ENCODE assay signal across 10 mouse cellular contexts in genomic region chr8:120696401-120697153, GRCm38 (mm10). TPM values are rescaled to one million over a fixed set of nuclear protein-coding genes. Genes with fewer than 3 reads are reported as not detected.
A peak's percentile ranks its signal among the peaks of the same experiment; 100 is the strongest.
DNase-seq lines count a peak whose midpoint lies in the region; ATAC-seq and TF ChIP-seq lines count a peak whose summit lies in the region.
"Had no signal": no experiment of that assay in that cellular context is flagged by ENCODE, and none has a peak within 500 bp of the region (broad histone marks: within the 10 kb centered on the region; RNA-seq: fewer than 3 reads in every experiment).

No protein-coding gene starts in this region.

- in situ Hi-C loops in CH12.LX (cut with MboI; ENCODE audit: low pct_ligation_motif_present, low pct_unique_long_range_greater_than_20kb, low sequenced_read_pairs) = no loop called here

- ATAC-seq in hindbrain, embryonic 12.5 days (ENCODE audit: low FRiP score) = no peak
- no peak for ATAC-seq in heart, embryonic 13.5 days (ENCODE audit: extremely low read depth, insufficient number of reproducible peaks, low FRiP score, low TSS enrichment)
- ATAC-seq: forebrain, embryonic 13.5 days had no signal

- 0 out of 2 replicates have a peak overlapping the region, but pooled peaks have one; percentile 19 for H3K27ac ChIP-seq in hindbrain, embryonic 10.5 days
- H3K27ac ChIP-seq in hindbrain, embryonic 12.5 days = no peak overlapping the region
- no peak overlapping the region for H3K27ac ChIP-seq in CH12.LX (ENCODE audit: insufficient read depth, low read depth)
- H3K27ac ChIP-seq in heart, embryonic 13.5 days (replicated peaks) = peak overlapping the region; percentile 73
- peak overlapping the region; percentile 98 for H3K27ac ChIP-seq in macrophage
- H3K27ac ChIP-seq: forebrain, embryonic 13.5 days; neural tube, embryonic 12.5 days had no signal

- no peaks in the 10 kb centered on the region for H3K79me2 ChIP-seq in CH12.LX (replicated peaks; ENCODE audit: control insufficient read depth, extremely low read depth, insufficient read depth, poor library complexity, severe bottlenecking)
- H3K79me2 ChIP-seq in macrophage (ENCODE audit: inconsistent target) = no peaks in the 10 kb centered on the region

- H3K36me3 ChIP-seq in hindbrain, embryonic 10.5 days = no peaks in the 10 kb centered on the region
- no peaks in the 10 kb centered on the region for H3K36me3 ChIP-seq in hindbrain, embryonic 12.5 days
- H3K36me3 ChIP-seq in CH12.LX (replicated peaks in 1 of 2; ENCODE audit: control insufficient read depth in 1 of 2, insufficient read depth in 1 of 2, low read length in 1 of 2) = no peaks in the 10 kb centered on the region
- H3K36me3 ChIP-seq in heart, embryonic 13.5 days = no peaks in the 10 kb centered on the region
- H3K36me3 ChIP-seq in macrophage (ENCODE audit: inconsistent target) = no peaks in the 10 kb centered on the region
- H3K36me3 ChIP-seq: neural tube, embryonic 12.5 days had no signal

- no peak overlapping the region for H3K4me2 ChIP-seq in hindbrain, embryonic 12.5 days (replicated peaks)
- no peak overlapping the region for H3K4me2 ChIP-seq in CH12.LX (ENCODE audit: insufficient read depth, low read depth, poor library complexity, severe bottlenecking)
- H3K4me2 ChIP-seq in heart, embryonic 13.5 days = no peak overlapping the region
- H3K4me2 ChIP-seq: forebrain, embryonic 13.5 days; neural tube, embryonic 12.5 days had no signal

- 65% methylated on average over 13 of the region's 13 CpGs for WGBS in hindbrain, embryonic 10.5 days
- 50% methylated on average over 13 of the region's 13 CpGs for WGBS in hindbrain, embryonic 12.5 days
- 30% methylated on average over 13 of the region's 13 CpGs for WGBS in heart, embryonic 13.5 days
- WGBS in macrophage (ENCODE audit: missing documents) = 46% methylated on average over 12 of the region's 13 CpGs

- 0 out of 2 replicates have a peak, but pooled peaks cover 3% of the 10 kb centered on the region for H3K9me3 ChIP-seq in hindbrain, embryonic 10.5 days
- 0 out of 2 replicates have a peak, but pooled peaks cover 3% of the 10 kb centered on the region for H3K9me3 ChIP-seq in hindbrain, embryonic 12.5 days (replicated peaks)
- H3K9me3 ChIP-seq in CH12.LX (replicated peaks; ENCODE audit: low read length) = peaks cover 7% of the 10 kb centered on the region
- H3K9me3 ChIP-seq in heart, embryonic 13.5 days = peaks cover 6% of the 10 kb centered on the region; the same call in 1 of the 2 replicates
- H3K9me3 ChIP-seq: forebrain, embryonic 13.5 days; neural tube, embryonic 12.5 days had no signal

- H3K4me1 ChIP-seq in hindbrain, embryonic 10.5 days (replicated peaks) = peaks cover 20% of the 10 kb centered on the region
- peaks cover 6% of the 10 kb centered on the region; the same call in 1 of the 2 replicates for H3K4me1 ChIP-seq in hindbrain, embryonic 12.5 days
- H3K4me1 ChIP-seq in CH12.LX (ENCODE audit: control insufficient read depth in 1 of 2, insufficient read depth in 2 of 2) = peaks cover 5 to 27% of the 10 kb centered on the region in 2 experiments; a peak in 3 of 4 replicates
- H3K4me1 ChIP-seq in heart, embryonic 13.5 days = peaks cover 47% of the 10 kb centered on the region
- H3K4me1 ChIP-seq: neural tube, embryonic 12.5 days had no signal

- no peak for TF ChIP-seq RAD21 in CH12.LX (IDR thresholded peaks at IDR 0.05; ENCODE audit: low read depth, low read length)

- TF ChIP-seq CTCF in CH12.LX (conservative IDR thresholded peaks at IDR 0.05 in 1 of 2, IDR thresholded peaks at IDR 0.05 in 1 of 2; ENCODE audit: low read depth in 2 of 2, low read length in 2 of 2) = no peak

- DNase-seq in hindbrain, embryonic 10.5 days (ENCODE audit: low spot score) = no peak
- no peak for DNase-seq in CH12.LX (ENCODE audit: extremely low read depth)
- no peak for DNase-seq in layer of hippocampus, postnatal 36 days
- DNase-seq in adrenal gland, adult 2 months = no peak
- no peak for DNase-seq in neural tube, embryonic 10.5 days (ENCODE audit: extremely low spot score, low spot score)

- dilution Hi-C loops in CH12.LX (cut with MboI; ENCODE audit: extremely low pct_ligation_motif_present, extremely low pct_unique_long_range_greater_than_20kb, low sequenced_read_pairs) = no loop called here

- no peak overlapping the region for H3K9ac ChIP-seq in hindbrain, embryonic 12.5 days
- H3K9ac ChIP-seq in CH12.LX (ENCODE audit: insufficient read depth, low read depth) = no peak overlapping the region
- H3K9ac ChIP-seq in heart, embryonic 13.5 days = no peak overlapping the region
- H3K9ac ChIP-seq: forebrain, embryonic 13.5 days; neural tube, embryonic 12.5 days had no signal

- no peak overlapping the region for H3K4me3 ChIP-seq in hindbrain, embryonic 10.5 days
- H3K4me3 ChIP-seq in hindbrain, embryonic 12.5 days = no peak overlapping the region
- H3K4me3 ChIP-seq in CH12.LX (replicated peaks in 1 of 3; ENCODE audit: low read depth in 2 of 3, low read length in 2 of 3, poor library complexity in 1 of 3) (no peak overlapping the region), macrophage (ENCODE audit: inconsistent target) (no peak overlapping the region)
- H3K4me3 ChIP-seq in heart, embryonic 13.5 days = no peak overlapping the region
- H3K4me3 ChIP-seq: forebrain, embryonic 13.5 days; neural tube, embryonic 12.5 days had no signal

- TF ChIP-seq EP300 in CH12.LX (IDR thresholded peaks at IDR 0.05; ENCODE audit: low read length) = no peak

- TF ChIP-seq POLR2A in CH12.LX (IDR thresholded peaks at IDR 0.05; ENCODE audit: low read depth, low read length) = no peak

- peaks cover 5% of the 10 kb centered on the region; the same call in 1 of the 2 replicates for H3K27me3 ChIP-seq in hindbrain, embryonic 10.5 days (ENCODE audit: insufficient read depth, poor library complexity, severe bottlenecking)
- no peaks in the 10 kb centered on the region; the same call in 1 of the 2 replicates for H3K27me3 ChIP-seq in hindbrain, embryonic 12.5 days
- peaks cover 25% of the 10 kb centered on the region for H3K27me3 ChIP-seq in CH12.LX (replicated peaks)
- peaks cover 21% of the 10 kb centered on the region; the same call in 1 of the 2 replicates for H3K27me3 ChIP-seq in heart, embryonic 13.5 days (replicated peaks)
- H3K27me3 ChIP-seq: forebrain, embryonic 13.5 days; neural tube, embryonic 12.5 days had no signal

RNA-seq across cellular contexts. Expression of gene Emc8, which starts 28.2 kb away (rescaled TPM):
- polyA plus RNA-seq in hindbrain, embryonic 10.5 days (2016; fragmentation: Nextera tagmentation; extraction: Ambion mirVana) = 312 and 362 TPM in 2 replicates
- 181 and 194 TPM in 2 replicates for polyA plus RNA-seq in hindbrain, embryonic 12.5 days (2016; fragmentation: Nextera tagmentation; extraction: Ambion mirVana)
- total RNA-seq in CH12.LX (2012; rRNA removed) (113 and 133 TPM in 2 replicates), CH12.LX (2014; rRNA removed) (33.4 and 35.3 TPM in 2 replicates)
- polyA plus RNA-seq in CH12.LX (2012; ENCODE audit: insufficient read length, low read depth) (159 and 184 TPM in 2 replicates), macrophage (2018) (30.6 to 41.0 TPM (median 40.7 TPM) in 3 replicates)
- 164 and 174 TPM in 2 replicates for polyA plus RNA-seq in heart, embryonic 13.5 days (2015; fragmentation: Nextera tagmentation; extraction: Ambion mirVana)
- 10 to 100 TPM in 17 of 26 experiments, 1 to 10 TPM in 9; 4.1 to 37.4 (median 12.2) TPM for total RNA-seq in macrophage (2018; cell fraction: chromatin; rRNA removed)
- 10 to 100 TPM; 27.5 to 49.4 (median 37.6) TPM for total RNA-seq in macrophage (2018; cell fraction: cytosol; rRNA removed)
- 10 to 100 TPM in 16 of 26 experiments, 1 to 10 TPM in 10; 5.8 to 26.6 (median 11.3) TPM for total RNA-seq in macrophage (2018; cell fraction: nucleus; rRNA removed)
- 10 to 100 TPM; 64.3 to 71.6 TPM for total RNA-seq in layer of hippocampus, postnatal 36 days (2021)
- 100 to 1,000 TPM in 1 of 2 experiments, 10 to 100 TPM in 1; 73.1 to 136 TPM for total RNA-seq in adrenal gland, adult 2 months (2021)
- polyA plus RNA-seq in adrenal gland, adult 2 months (2012; rRNA removed) = 145 and 176 TPM in 2 replicates

RNA-seq across cellular contexts. Expression of gene Cox4i1, which starts 28.6 kb away (rescaled TPM):
- 921 and 1,059 TPM in 2 replicates for polyA plus RNA-seq in hindbrain, embryonic 10.5 days (2016; fragmentation: Nextera tagmentation; extraction: Ambion mirVana)
- polyA plus RNA-seq in hindbrain, embryonic 12.5 days (2016; fragmentation: Nextera tagmentation; extraction: Ambion mirVana) = 876 and 921 TPM in 2 replicates
- total RNA-seq in CH12.LX (2012; rRNA removed) (890 and 970 TPM in 2 replicates), CH12.LX (2014; rRNA removed) (519 and 596 TPM in 2 replicates)
- polyA plus RNA-seq in CH12.LX (2012; ENCODE audit: insufficient read length, low read depth) (673 and 711 TPM in 2 replicates), macrophage (2018) (521 to 775 TPM (median 707 TPM) in 3 replicates)
- 1,738 and 2,034 TPM in 2 replicates for polyA plus RNA-seq in heart, embryonic 13.5 days (2015; fragmentation: Nextera tagmentation; extraction: Ambion mirVana)
- 100 to 1,000 TPM in 5 of 26 experiments, 10 to 100 TPM in 21; 43.1 to 125 (median 79.7) TPM for total RNA-seq in macrophage (2018; cell fraction: chromatin; rRNA removed)
- total RNA-seq in macrophage (2018; cell fraction: cytosol; rRNA removed) = 1,000 to 10,000 TPM in 1 of 26 experiments, 100 to 1,000 TPM in 25; 586 to 1,058 (median 761) TPM
- total RNA-seq in macrophage (2018; cell fraction: nucleus; rRNA removed) = 100 to 1,000 TPM; 140 to 293 (median 184) TPM
- 1,000 to 10,000 TPM; 1,023 to 1,088 TPM for total RNA-seq in layer of hippocampus, postnatal 36 days (2021)
- total RNA-seq in adrenal gland, adult 2 months (2021) = 1,000 to 10,000 TPM; 1,249 to 1,840 TPM
- polyA plus RNA-seq in adrenal gland, adult 2 months (2012; rRNA removed) = 508 and 556 TPM in 2 replicates

RNA-seq across cellular contexts. Expression of gene Gm27021, which starts 28.7 kb away (rescaled TPM):
- 3.2 and 4.0 TPM in 2 replicates for polyA plus RNA-seq in hindbrain, embryonic 10.5 days (2016; fragmentation: Nextera tagmentation; extraction: Ambion mirVana)
- 4.9 and 5.5 TPM in 2 replicates for polyA plus RNA-seq in hindbrain, embryonic 12.5 days (2016; fragmentation: Nextera tagmentation; extraction: Ambion mirVana)
- total RNA-seq in CH12.LX (2012; rRNA removed) = 0.97 and 1.1 TPM in 2 replicates
- 0.49 and 1.0 TPM in 2 replicates for total RNA-seq in CH12.LX (2014; rRNA removed)
- polyA plus RNA-seq in CH12.LX (2012; ENCODE audit: insufficient read length, low read depth) = 0.49 TPM in 1 of 2 replicates, not detected in the other
- 2.0 and 2.3 TPM in 2 replicates for polyA plus RNA-seq in heart, embryonic 13.5 days (2015; fragmentation: Nextera tagmentation; extraction: Ambion mirVana)
- not detected for total RNA-seq in macrophage (2018; cell fraction: chromatin; rRNA removed)
- total RNA-seq in macrophage (2018; cell fraction: cytosol; rRNA removed) = 1 to 10 TPM in 7 of 26 experiments, under 1 TPM in 15, not detected in 4; 0.18 to 1.7 (median 0.68) TPM
- total RNA-seq in macrophage (2018; cell fraction: nucleus; rRNA removed) = 1 to 10 TPM in 1 of 26 experiments, under 1 TPM in 1, not detected in 24; 0.89 to 1.1 TPM
- 0.76 to 0.96 TPM in 2 of 3 replicates, not detected in the other for polyA plus RNA-seq in macrophage (2018)
- not detected for total RNA-seq in layer of hippocampus, postnatal 36 days (2021)
- total RNA-seq in adrenal gland, adult 2 months (2021) = not detected
- 3.4 and 10.8 TPM in 2 replicates for polyA plus RNA-seq in adrenal gland, adult 2 months (2012; rRNA removed)

RNA-seq across cellular contexts. Expression of gene Irf8, which starts 39.6 kb away (rescaled TPM):
- 5.4 and 6.3 TPM in 2 replicates for polyA plus RNA-seq in hindbrain, embryonic 10.5 days (2016; fragmentation: Nextera tagmentation; extraction: Ambion mirVana)
- 3.7 and 4.6 TPM in 2 replicates for polyA plus RNA-seq in hindbrain, embryonic 12.5 days (2016; fragmentation: Nextera tagmentation; extraction: Ambion mirVana)
- 16.3 and 17.7 TPM in 2 replicates for total RNA-seq in CH12.LX (2012; rRNA removed)
- 11.2 and 13.3 TPM in 2 replicates for total RNA-seq in CH12.LX (2014; rRNA removed)
- 34.3 and 37.4 TPM in 2 replicates for polyA plus RNA-seq in CH12.LX (2012; ENCODE audit: insufficient read length, low read depth)
- 7.1 and 7.9 TPM in 2 replicates for polyA plus RNA-seq in heart, embryonic 13.5 days (2015; fragmentation: Nextera tagmentation; extraction: Ambion mirVana)
- total RNA-seq in macrophage (2018; cell fraction: chromatin; rRNA removed) = 1,000 to 10,000 TPM in 1 of 26 experiments, 100 to 1,000 TPM in 20, 10 to 100 TPM in 5; 46.2 to 1,418 (median 239) TPM
- total RNA-seq in macrophage (2018; cell fraction: cytosol; rRNA removed) = 100 to 1,000 TPM in 24 of 26 experiments, 10 to 100 TPM in 2; 97.5 to 257 (median 185) TPM
- total RNA-seq in macrophage (2018; cell fraction: nucleus; rRNA removed) = 1,000 to 10,000 TPM in 1 of 26 experiments, 100 to 1,000 TPM in 19, 10 to 100 TPM in 6; 76.1 to 1,152 (median 159) TPM
- 116 to 212 TPM (median 193 TPM) in 3 replicates for polyA plus RNA-seq in macrophage (2018)
- 1 to 10 TPM; 4.7 to 5.2 TPM for total RNA-seq in layer of hippocampus, postnatal 36 days (2021)
- total RNA-seq in adrenal gland, adult 2 months (2021) = 10 to 100 TPM; 11.9 to 41.9 TPM
- 49.1 and 74.7 TPM in 2 replicates for polyA plus RNA-seq in adrenal gland, adult 2 months (2012; rRNA removed)

RNA-seq across cellular contexts. Expression of gene 1190005I06Rik, which starts 49.1 kb away (rescaled TPM):
- polyA plus RNA-seq in hindbrain, embryonic 10.5 days (2016; fragmentation: Nextera tagmentation; extraction: Ambion mirVana) = 2.8 and 4.7 TPM in 2 replicates
- 6.9 and 7.2 TPM in 2 replicates for polyA plus RNA-seq in hindbrain, embryonic 12.5 days (2016; fragmentation: Nextera tagmentation; extraction: Ambion mirVana)
- total RNA-seq in CH12.LX (2012; rRNA removed) (0.85 and 1.7 TPM in 2 replicates), CH12.LX (2014; rRNA removed) (not detected in 2 replicates)
- polyA plus RNA-seq in CH12.LX (2012; ENCODE audit: insufficient read length, low read depth) (0.36 TPM in 1 of 2 replicates, not detected in the other), macrophage (2018) (0.83 to 3.2 TPM (median 2.1 TPM) in 3 replicates)
- 3.3 and 3.6 TPM in 2 replicates for polyA plus RNA-seq in heart, embryonic 13.5 days (2015; fragmentation: Nextera tagmentation; extraction: Ambion mirVana)
- 1 to 10 TPM in 10 of 26 experiments, not detected in 16; 1.3 to 4.2 (median 2.0) TPM for total RNA-seq in macrophage (2018; cell fraction: chromatin; rRNA removed)
- 1 to 10 TPM in 20 of 26 experiments, under 1 TPM in 6; 0.59 to 5.7 (median 1.9) TPM for total RNA-seq in macrophage (2018; cell fraction: cytosol; rRNA removed)
- total RNA-seq in macrophage (2018; cell fraction: nucleus; rRNA removed) = 1 to 10 TPM in 12 of 26 experiments, under 1 TPM in 1, not detected in 13; 0.91 to 4.9 (median 1.6) TPM
- total RNA-seq in layer of hippocampus, postnatal 36 days (2021) = 10 to 100 TPM; 13.1 to 13.4 TPM
- total RNA-seq in adrenal gland, adult 2 months (2021) = 10 to 100 TPM in 1 of 2 experiments, 1 to 10 TPM in 1; 7.2 to 27.6 TPM
- polyA plus RNA-seq in adrenal gland, adult 2 months (2012; rRNA removed) = 14.9 and 33.6 TPM in 2 replicates

Comparison
In these comparisons a context has a peak if more than half of its experiments do, and no peak if none do; other contexts are left out.
1. H3K27ac ChIP-seq: peak in hindbrain, embryonic 10.5 days (single experiment), heart, embryonic 13.5 days (single experiment) and macrophage (single experiment); none in hindbrain, embryonic 12.5 days (single experiment) and CH12.LX (single experiment).